Mouse (Mus musculus) heart, embryonic 16.5 days (tissue): ENCODE results near the gene Pced1b. TPM values are rescaled to one million over a fixed set of nuclear protein-coding genes. Genes with fewer than 3 reads are reported as not detected.

Experiments
- ATAC-seq: fragments of 200-750 bp; cut with Nextera tagmentation; replicated peaks from 2 replicates; pipeline ENCODE4 v1.8.0; 2017; ENCODE audit warnings: moderate number of reproducible peaks; ENCODE audit not compliant: insufficient read depth, low FRiP score; ENCODE audit errors: extremely low read depth
- H3K27ac ChIP-seq: fragments of 300-500 bp; sonication (generic); 2 replicates; pipeline ENCODE4 v1.5.1; 2014; ENCODE audit warnings: mild to moderate bottlenecking, low read length, control low read depth, moderate library complexity
- H3K27me3 ChIP-seq: fragments of 300-500 bp; sonication (generic); 2 replicates; pipeline ENCODE4 v1.6.1; 2014; ENCODE audit warnings: low read length, mixed read lengths; ENCODE audit not compliant: control insufficient read depth, insufficient read depth
- H3K36me3 ChIP-seq: fragments of 300-500 bp; sonication (generic); 2 replicates; pipeline ENCODE4 v1.6.1; 2014; ENCODE audit not compliant: control insufficient read depth, insufficient read depth
- H3K4me1 ChIP-seq: fragments of 300-500 bp; sonication (generic); 2 replicates; pipeline ENCODE4 v1.6.1; 2014; ENCODE audit warnings: low read length, mixed read lengths; ENCODE audit not compliant: control insufficient read depth, insufficient read depth
- H3K4me2 ChIP-seq: fragments of 300-500 bp; sonication (generic); 2 replicates; pipeline ENCODE4 v1.6.1; 2014; ENCODE audit warnings: low read depth, mild to moderate bottlenecking, control low read depth, low read length
- H3K4me3 ChIP-seq: fragments of 300-500 bp; sonication (generic); 2 replicates; pipeline ENCODE4 v1.5.1; 2014; ENCODE audit warnings: mild to moderate bottlenecking, control low read depth, low read length
- H3K9ac ChIP-seq: fragments of 300-500 bp; sonication (generic); 2 replicates; pipeline ENCODE4 v1.6.1; 2014; ENCODE audit warnings: low read length, control low read depth
- H3K9me3 ChIP-seq: fragments of 300-500 bp; sonication (generic); replicated peaks from 2 replicates; pipeline ENCODE4 v1.6.1; 2016; ENCODE audit warnings: low read length; ENCODE audit not compliant: control insufficient read depth
- WGBS: fragments of 180-500 bp; shearing (Covaris S2); extraction: QIAGEN DNeasy Blood & Tissue Kit; methylation state at CpG from one replicate; pipeline ENCODE4 v1.1.7; 2014; 5-methylcytosine and 5-hydroxymethylcytosine counted together
- polyA plus RNA-seq: library from polyadenylated mRNA; unstranded; fragments of >200 nt; fragmentation: Nextera tagmentation; extraction: Ambion mirVana; gene quantifications from 2 replicates; pipeline ENCODE4 v1.2.1, GENCODE M21; 2015

Gene Pced1b
- polyA plus RNA-seq, 1 experiment from 2014 or later: 2.7 TPM

DNA sequence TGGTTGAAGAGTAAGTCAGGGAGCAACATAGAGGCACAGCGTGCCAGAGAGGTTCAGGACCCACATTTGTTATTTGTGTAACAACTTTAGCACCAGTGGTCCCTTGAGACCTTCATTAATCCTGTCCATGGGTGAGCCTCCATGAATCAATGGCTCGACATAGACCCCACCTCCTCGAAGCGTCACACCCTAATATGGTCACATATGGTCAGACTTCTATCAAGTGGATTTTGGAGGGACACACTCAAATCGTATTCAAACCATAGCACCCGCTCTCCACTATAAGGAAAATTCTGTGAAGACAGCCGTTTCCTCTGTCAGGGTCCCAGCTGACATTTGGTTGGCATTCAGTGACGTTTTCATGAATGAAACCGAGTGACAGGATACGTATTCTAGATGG lies 2.4 kb downstream of the Pced1b start:
- Histone ChIP-seq H3K27me3 (peaks cover 16% of the 10 kb centered on the region), H3K4me3 (no peak overlapping the region), H3K9me3 (no peaks in the 10 kb centered on the region; the same call in 1 of the 2 replicates), H3K9ac (no peak overlapping the region), H3K36me3 (no peaks in the 10 kb centered on the region), H3K4me1 (no peaks in the 10 kb centered on the region), H3K27ac (no peak overlapping the region), H3K4me2 (no peak overlapping the region)
- WGBS: 94% methylated on average over 10 of the region's 10 CpGs
- no peak for ATAC-seq

DNA sequence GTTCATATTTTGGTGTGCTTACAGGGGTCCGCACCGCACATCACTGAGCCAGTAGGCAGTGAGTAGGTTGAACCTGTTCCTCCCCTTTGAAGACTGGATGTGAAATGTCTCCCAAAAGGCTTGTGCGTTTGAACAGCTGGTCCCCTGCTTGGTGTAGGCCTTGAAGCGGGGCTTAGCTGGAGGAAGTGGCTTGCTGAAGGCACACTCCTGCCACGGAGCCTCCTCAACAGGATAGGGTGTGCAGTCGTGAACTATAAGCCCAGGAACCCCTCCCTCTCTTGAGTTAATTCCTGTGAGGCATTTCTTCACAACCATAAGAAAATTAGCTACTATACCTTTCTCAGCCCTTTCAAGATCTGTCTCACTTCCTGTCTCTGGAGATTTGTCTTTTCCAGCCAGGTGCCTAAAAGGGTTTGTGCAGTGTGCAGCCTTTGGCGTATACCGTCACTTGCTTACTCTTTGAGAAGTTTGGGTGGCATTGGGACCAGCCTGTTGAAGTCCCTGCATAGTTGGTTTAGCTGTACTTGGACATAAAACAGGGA lies 5.7 kb downstream of the Pced1b start:
- 78% methylated on average over 8 of the region's 8 CpGs for WGBS
- ATAC-seq: no peak

GRCm38 (mm10) chr15:97254375-97254774 lies 7.5 kb downstream of the Pced1b start:
- Histone ChIP-seq H3K9me3 (no peaks in the 10 kb centered on the region; the same call in 1 of the 2 replicates), H3K4me2 (no peak overlapping the region), H3K4me1 (no peaks in the 10 kb centered on the region), H3K27ac (no peak overlapping the region), H3K9ac (no peak overlapping the region), H3K36me3 (no peaks in the 10 kb centered on the region), H3K27me3 (no peaks in the 10 kb centered on the region), H3K4me3 (no peak overlapping the region)
- no peak for ATAC-seq
- WGBS: 90% methylated on average over 4 of the region's 4 CpGs

More for the DNA sequence above, 5.7 kb downstream of the Pced1b start:
- no peaks in the 10 kb centered on the region; the same call in 1 of the 2 replicates for H3K9me3 ChIP-seq
- no peaks in the 10 kb centered on the region for H3K36me3 ChIP-seq
- no peak overlapping the region for H3K9ac ChIP-seq
- H3K4me1 ChIP-seq: no peaks in the 10 kb centered on the region
- H3K4me2 ChIP-seq: no peak overlapping the region
- no peaks in the 10 kb centered on the region for H3K27me3 ChIP-seq
- no peak overlapping the region for H3K4me3 ChIP-seq
- H3K27ac ChIP-seq: no peak overlapping the region

DNA sequence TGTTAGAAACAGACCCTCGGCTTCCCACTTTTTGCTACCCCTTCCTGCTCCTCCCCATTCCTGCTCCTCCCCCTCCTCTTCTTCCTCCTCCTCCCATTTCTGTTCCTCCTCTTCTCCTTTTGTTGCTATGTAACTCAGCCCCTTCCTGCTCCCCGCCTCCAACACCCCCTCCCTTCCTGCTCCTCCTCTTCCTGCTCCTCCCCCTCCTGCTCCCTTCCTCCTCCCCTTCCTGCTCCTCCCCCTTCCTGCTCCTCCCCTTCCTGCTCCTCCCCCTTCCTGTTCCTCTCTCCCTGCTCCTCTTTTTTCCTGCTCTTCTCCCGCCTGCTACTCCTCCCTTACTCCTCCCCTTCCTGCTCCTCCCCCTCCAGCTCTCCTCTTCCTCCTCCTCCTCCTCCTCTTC lies 8.9 kb downstream of the Pced1b start:
- no peaks in the 10 kb centered on the region for H3K9me3 ChIP-seq
- H3K27me3 ChIP-seq: no peaks in the 10 kb centered on the region
- no peak overlapping the region for H3K9ac ChIP-seq
- H3K4me3 ChIP-seq: no peak overlapping the region
- no peak for ATAC-seq
- H3K36me3 ChIP-seq: no peaks in the 10 kb centered on the region
- WGBS: 82% methylated on average over 3 of the region's 3 CpGs
- H3K4me2 ChIP-seq: no peak overlapping the region
- no peaks in the 10 kb centered on the region for H3K4me1 ChIP-seq
- no peak overlapping the region for H3K27ac ChIP-seq

DNA sequence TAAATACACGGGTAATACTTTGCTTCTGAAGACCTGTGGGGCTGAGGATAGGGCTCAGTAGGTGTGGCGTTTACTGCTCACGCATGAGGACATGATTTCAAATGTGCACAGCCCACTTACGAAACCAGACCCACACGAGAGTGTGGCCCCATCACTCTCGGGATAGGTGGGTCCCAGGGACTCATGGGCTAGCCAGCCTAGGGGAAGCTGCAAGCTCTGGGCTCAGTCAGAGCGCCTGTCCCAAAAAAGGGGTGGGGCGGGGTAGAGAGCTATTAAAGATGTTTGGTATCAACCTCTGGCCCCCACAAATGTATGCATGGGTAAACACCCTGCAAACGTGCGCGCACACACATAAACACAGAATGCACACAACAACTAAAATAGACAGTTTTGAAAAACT lies 9.5 kb downstream of the Pced1b start:
- Histone ChIP-seq H3K9ac (no peak overlapping the region), H3K9me3 (no peaks in the 10 kb centered on the region), H3K4me3 (no peak overlapping the region), H3K36me3 (no peaks in the 10 kb centered on the region), H3K27me3 (no peaks in the 10 kb centered on the region), H3K4me2 (no peak overlapping the region), H3K4me1 (no peaks in the 10 kb centered on the region), H3K27ac (no peak overlapping the region)
- no peak for ATAC-seq
- 88% methylated on average over 11 of the region's 11 CpGs for WGBS

GRCm38 (mm10) chr15:97257206-97257775 lies 10.4 kb downstream of the Pced1b start:
- Histone ChIP-seq H3K9ac (no peak overlapping the region), H3K4me1 (no peaks in the 10 kb centered on the region), H3K27me3 (no peaks in the 10 kb centered on the region), H3K27ac (no peak overlapping the region), H3K4me2 (no peak overlapping the region), H3K36me3 (no peaks in the 10 kb centered on the region), H3K9me3 (no peaks in the 10 kb centered on the region), H3K4me3 (no peak overlapping the region)
- 57% methylated on average over 8 of the region's 8 CpGs for WGBS
- no peak for ATAC-seq

DNA sequence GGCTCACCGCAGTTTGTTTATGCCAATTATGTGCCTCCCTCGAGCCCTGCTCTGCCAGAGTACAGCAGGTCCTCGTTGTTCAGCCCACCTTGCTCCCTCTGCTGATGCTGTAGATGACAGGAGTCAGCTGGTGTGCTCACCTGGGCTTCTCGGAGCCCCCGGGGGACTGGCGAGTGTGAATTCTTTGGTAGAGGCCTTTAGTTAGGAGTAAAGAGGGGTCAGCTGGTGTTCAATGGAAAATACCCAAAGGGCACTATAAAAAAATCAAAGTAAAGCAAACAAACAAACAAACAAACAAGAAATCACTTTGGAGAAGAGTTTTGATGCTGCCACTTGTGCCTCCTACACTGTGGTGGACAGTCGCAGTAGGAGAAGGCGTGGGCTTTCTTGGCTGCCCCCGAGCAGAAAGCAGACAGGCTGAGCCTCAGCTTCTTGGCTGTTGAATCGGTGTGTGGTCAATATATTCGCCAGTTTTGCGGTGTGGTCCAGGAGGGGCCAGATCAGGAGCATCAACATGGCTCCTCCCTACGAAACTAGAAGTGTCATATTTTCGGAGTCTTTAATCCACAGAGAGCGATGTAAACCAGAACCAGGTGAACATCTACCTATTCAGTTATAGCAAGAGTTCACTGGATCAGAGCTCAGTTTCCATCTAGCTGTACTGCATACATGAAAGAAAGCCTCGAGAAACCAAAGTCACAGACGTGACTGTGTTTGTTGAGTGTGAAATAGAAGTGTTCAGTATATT lies 11.8 kb downstream of the Pced1b start:
- no peak overlapping the region for H3K9ac ChIP-seq
- no peaks in the 10 kb centered on the region for H3K27me3 ChIP-seq
- no peaks in the 10 kb centered on the region for H3K36me3 ChIP-seq
- H3K4me3 ChIP-seq: no peak overlapping the region
- ATAC-seq: no peak
- H3K4me2 ChIP-seq: no peak overlapping the region
- H3K9me3 ChIP-seq: no peaks in the 10 kb centered on the region
- no peak overlapping the region for H3K27ac ChIP-seq
- H3K4me1 ChIP-seq: no peaks in the 10 kb centered on the region
- 84% methylated on average over 17 of the region's 17 CpGs for WGBS

DNA sequence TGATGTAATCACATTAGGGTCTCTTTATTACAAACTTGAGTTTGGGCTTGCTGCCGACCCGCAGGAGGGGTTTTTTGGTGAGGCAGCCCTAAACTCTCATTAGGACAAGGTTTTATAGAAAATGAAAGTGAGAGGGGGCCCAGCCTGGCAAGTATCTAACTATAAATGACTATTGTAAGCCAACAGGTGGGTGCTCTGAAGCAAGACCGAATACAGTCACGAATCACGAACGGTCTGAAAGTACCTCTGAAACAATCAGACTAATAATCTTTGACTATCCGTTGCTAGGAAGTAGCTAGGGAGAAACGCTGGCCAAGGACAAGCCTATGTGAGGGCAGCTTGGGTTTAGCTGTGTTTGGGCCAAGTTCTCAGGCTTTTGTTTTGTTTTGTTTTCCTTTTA lies 12.4 kb downstream of the Pced1b start:
- Histone ChIP-seq H3K36me3 (no peaks in the 10 kb centered on the region), H3K4me1 (no peaks in the 10 kb centered on the region), H3K27me3 (no peaks in the 10 kb centered on the region), H3K4me3 (no peak overlapping the region), H3K9ac (no peak overlapping the region), H3K9me3 (no peaks in the 10 kb centered on the region), H3K27ac (no peak overlapping the region), H3K4me2 (no peak overlapping the region)
- 78% methylated on average over 8 of the region's 8 CpGs for WGBS
- ATAC-seq: no peak

DNA sequence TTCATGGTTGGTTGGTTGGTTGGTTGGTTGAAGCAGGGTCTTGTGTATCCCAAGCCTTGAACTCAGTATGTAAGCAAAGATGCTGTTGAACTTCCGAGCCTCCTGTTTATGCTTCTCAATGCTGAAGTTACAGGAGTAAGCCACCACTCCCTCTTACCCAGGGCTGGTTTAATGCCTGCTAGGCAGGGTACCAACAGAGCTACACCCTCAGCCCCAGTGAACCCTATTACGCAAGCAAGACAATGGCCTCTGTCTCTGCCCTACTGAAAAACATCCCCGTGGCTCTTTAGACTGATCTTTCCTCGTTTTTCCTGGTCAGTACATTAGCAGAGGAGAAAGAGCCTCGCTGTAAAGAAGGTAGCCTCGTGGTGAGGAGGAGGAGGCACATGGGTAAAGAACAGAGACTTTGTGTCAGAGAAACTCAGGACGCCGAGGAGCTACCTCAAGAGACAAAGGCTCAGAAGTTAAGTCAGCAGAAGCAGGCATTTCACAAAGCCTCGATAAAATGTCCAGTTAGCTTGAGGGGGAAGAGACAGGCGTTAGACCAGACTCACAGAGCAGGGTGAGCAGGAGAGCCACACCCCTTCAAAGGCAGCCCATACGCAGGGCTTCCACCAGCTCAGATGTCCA lies 13.2 kb downstream of the Pced1b start:
- no peaks in the 10 kb centered on the region for H3K4me1 ChIP-seq
- 74% methylated on average over 11 of the region's 11 CpGs for WGBS
- no peaks in the 10 kb centered on the region for H3K9me3 ChIP-seq

More for the DNA sequence above, 13.2 kb downstream of the Pced1b start:
- Histone ChIP-seq H3K4me3 (no peak overlapping the region), H3K4me2 (no peak overlapping the region), H3K9ac (no peak overlapping the region), H3K27me3 (no peaks in the 10 kb centered on the region), H3K27ac (no peak overlapping the region), H3K36me3 (no peaks in the 10 kb centered on the region)
- ATAC-seq: no peak
